Mouse (Mus musculus) MEL (cell line): ENCODE data around the gene Aarsd1. TPM values are rescaled to one million over a fixed set of nuclear protein-coding genes. Genes with fewer than 3 reads are reported as not detected.

Experiments
- DNase-seq: peaks from one replicate; pipeline ENCODE4 v3.0.0; 2011; ENCODE audit warnings: low read depth, low spot score
- H3K27ac ChIP-seq: 2 replicates; pipeline ENCODE4 v1.5.1; 2012; ENCODE audit warnings: low read depth, mild to moderate bottlenecking, control low read depth, low read length, moderate library complexity; ENCODE audit not compliant: control insufficient read depth
- H3K27me3 ChIP-seq, 2 experiments: fragments of 150-350 bp in 1 of 2; sonication (generic) in 1 of 2; 2 replicates each; pipeline ENCODE4 v1.6.1; 2012; ENCODE audit warnings: low read length in 2 of 2, mild to moderate bottlenecking in 2 of 2, improper control_type of control experiment in 1 of 2, moderate library complexity in 1 of 2; ENCODE audit not compliant: insufficient read depth in 2 of 2, control insufficient read depth in 1 of 2
- H3K36me3 ChIP-seq, 2 experiments: 2 replicates each; pipeline ENCODE4 v1.6.1; 2012 to 2014; ENCODE audit warnings: low read length in 2 of 2, improper control_type of control experiment in 1 of 2, inconsistent platforms in 1 of 2, mild to moderate bottlenecking in 1 of 2; ENCODE audit not compliant: insufficient read depth in 2 of 2, control insufficient read depth in 1 of 2
- H3K4me1 ChIP-seq, 2 experiments: fragments of 150-350 bp in 1 of 2; sonication (generic) in 1 of 2; 2 replicates each; pipeline ENCODE4 v1.6.1; 2012; ENCODE audit warnings: low read length in 2 of 2, improper control_type of control experiment in 1 of 2, mild to moderate bottlenecking in 1 of 2; ENCODE audit not compliant: insufficient read depth in 2 of 2, control insufficient read depth in 1 of 2
- H3K4me3 ChIP-seq, 2 experiments: fragments of 150-350 bp in 1 of 2; sonication (generic) in 1 of 2; 2 replicates each; pipeline ENCODE4 v1.5.1; 2012; ENCODE audit warnings: low read depth in 2 of 2, low read length in 2 of 2, mild to moderate bottlenecking in 2 of 2, moderate library complexity in 2 of 2, control low read depth in 1 of 2, improper control_type of control experiment in 1 of 2; ENCODE audit not compliant: control insufficient read depth in 1 of 2, insufficient read depth in 1 of 2
- H3K79me2 ChIP-seq: 2 replicates; pipeline ENCODE4 v1.6.1; 2012; ENCODE audit warnings: mild to moderate bottlenecking, low read length, moderate library complexity; ENCODE audit not compliant: control insufficient read depth, poor library complexity, insufficient read depth
- H3K9ac ChIP-seq: 2 replicates; pipeline ENCODE4 v1.6.1; 2012; ENCODE audit warnings: low read depth, mild to moderate bottlenecking, control low read depth, low read length, moderate library complexity; ENCODE audit not compliant: control insufficient read depth, poor library complexity, severe bottlenecking
- H3K9me3 ChIP-seq: fragments of 150-350 bp; sonication (generic); replicated peaks from 2 replicates; pipeline ENCODE4 v1.6.1; 2012; ENCODE audit warnings: mild to moderate bottlenecking, low read length, improper control_type of control experiment, moderate library complexity; ENCODE audit not compliant: insufficient read depth
- BHLHE40 ChIP-seq: IDR thresholded peaks from 2 replicates; pipeline ENCODE4 v1.6.1; 2012; ENCODE audit warnings: low read depth, mild to moderate bottlenecking, inconsistent platforms, low read length, improper control_type of control experiment, borderline replicate concordance
- CHD1 ChIP-seq: IDR thresholded peaks from 2 replicates; pipeline ENCODE4 v1.6.1; 2012; ENCODE audit warnings: low read depth, mild to moderate bottlenecking, inconsistent platforms, low read length, improper control_type of control experiment
- CHD2 ChIP-seq: IDR thresholded peaks from 2 replicates; pipeline ENCODE4 v1.6.1; 2011; ENCODE audit warnings: low read length, improper control_type of control experiment
- CTCF ChIP-seq, 3 experiments: IDR thresholded peaks in 2 of 3; conservative IDR thresholded peaks in 1 of 3; 2 replicates each; pipeline ENCODE4 v1.5.1; 2011 to 2012; ENCODE audit warnings: low read length in 3 of 3, low read depth in 2 of 3, mild to moderate bottlenecking in 2 of 3, improper control_type of control experiment in 1 of 3, inconsistent platforms in 1 of 3, mixed read lengths in 1 of 3, moderate library complexity in 1 of 3; ENCODE audit not compliant: control insufficient read depth in 1 of 3, insufficient read depth in 1 of 3, poor library complexity in 1 of 3, severe bottlenecking in 1 of 3
- EP300 ChIP-seq, 2 experiments: IDR thresholded peaks; 2 replicates each; pipeline ENCODE4 v1.6.1; 2011; ENCODE audit warnings: improper control_type of control experiment in 2 of 2, low read length in 2 of 2, low read depth in 1 of 2, mild to moderate bottlenecking in 1 of 2
- ETS1 ChIP-seq: IDR thresholded peaks from 2 replicates; pipeline ENCODE4 v1.6.1; 2012; ENCODE audit warnings: low read depth, mild to moderate bottlenecking, inconsistent platforms, low read length, improper control_type of control experiment, moderate library complexity
- GABPA ChIP-seq: IDR thresholded peaks from 2 replicates; pipeline ENCODE4 v1.6.1; 2012; ENCODE audit warnings: low read depth, mild to moderate bottlenecking, inconsistent platforms, low read length, improper control_type of control experiment, moderate library complexity
- HCFC1 ChIP-seq: IDR thresholded peaks from 2 replicates; pipeline ENCODE4 v1.6.1; 2012; ENCODE audit warnings: low read depth, mild to moderate bottlenecking, inconsistent platforms, low read length, improper control_type of control experiment, moderate library complexity
- MAZ ChIP-seq: IDR thresholded peaks from 2 replicates; pipeline ENCODE4 v1.6.1; 2012; ENCODE audit warnings: low read depth, mild to moderate bottlenecking, inconsistent platforms, low read length, improper control_type of control experiment
- MEF2A ChIP-seq: IDR thresholded peaks from 2 replicates; pipeline ENCODE4 v1.6.1; 2014; ENCODE audit warnings: low read depth, mild to moderate bottlenecking, inconsistent platforms, low read length, improper control_type of control experiment; ENCODE audit not compliant: poor library complexity, insufficient replicate concordance, severe bottlenecking; ENCODE audit errors: extremely low read depth
- MXI1 ChIP-seq: IDR thresholded peaks from 2 replicates; pipeline ENCODE4 v1.6.1; 2011; ENCODE audit warnings: mild to moderate bottlenecking, low read depth, low read length, improper control_type of control experiment
- MYB ChIP-seq: IDR thresholded peaks from 2 replicates; pipeline ENCODE4 v1.6.1; 2011; ENCODE audit warnings: mild to moderate bottlenecking, low read depth, low read length, improper control_type of control experiment
- MYC ChIP-seq: IDR thresholded peaks from 2 replicates; pipeline ENCODE4 v1.6.1; 2011; ENCODE audit warnings: low read depth, mild to moderate bottlenecking, low read length, improper control_type of control experiment, moderate library complexity
- NELFE ChIP-seq: IDR thresholded peaks from 2 replicates; pipeline ENCODE4 v1.6.1; 2011; ENCODE audit warnings: low read depth, low read length, improper control_type of control experiment
- NRF1 ChIP-seq: IDR thresholded peaks from 2 replicates; pipeline ENCODE4 v1.6.1; 2014; ENCODE audit warnings: low read depth, mild to moderate bottlenecking, inconsistent platforms, low read length, improper control_type of control experiment, moderate library complexity; ENCODE audit not compliant: poor library complexity, insufficient read depth, severe bottlenecking
- POLR2A ChIP-seq, 2 experiments: IDR thresholded peaks; 2 replicates each; pipeline ENCODE4 v1.6.1; 2011 to 2012; ENCODE audit warnings: low read length in 2 of 2, mild to moderate bottlenecking in 2 of 2, control low read depth in 1 of 2, improper control_type of control experiment in 1 of 2, low read depth in 1 of 2, moderate library complexity in 1 of 2; ENCODE audit not compliant: control insufficient read depth in 1 of 2, insufficient read depth in 1 of 2, poor library complexity in 1 of 2
- POLR2AphosphoS2 ChIP-seq: IDR thresholded peaks from 2 replicates; pipeline ENCODE4 v1.6.1; 2011; ENCODE audit warnings: low read length, improper control_type of control experiment
- POLR2AphosphoS5 ChIP-seq: IDR thresholded peaks from 2 replicates; pipeline ENCODE4 v1.6.1; 2012; ENCODE audit warnings: low read depth, borderline replicate concordance, mild to moderate bottlenecking, inconsistent platforms, low read length, moderate library complexity, mixed read lengths
- RAD21 ChIP-seq: IDR thresholded peaks from 2 replicates; pipeline ENCODE4 v1.6.1; 2011; ENCODE audit warnings: mild to moderate bottlenecking, low read depth, low read length, improper control_type of control experiment
- SMC3 ChIP-seq: IDR thresholded peaks from 2 replicates; pipeline ENCODE4 v1.6.1; 2011; ENCODE audit warnings: low read depth, low read length, improper control_type of control experiment
- TAL1 ChIP-seq: IDR thresholded peaks from 2 replicates; pipeline ENCODE4 v1.6.1; 2012; ENCODE audit warnings: mild to moderate bottlenecking, inconsistent platforms, low read length, moderate library complexity, mixed read lengths
- TCF12 ChIP-seq: IDR thresholded peaks from 2 replicates; pipeline ENCODE4 v1.6.1; 2014; ENCODE audit warnings: low read depth, mild to moderate bottlenecking, inconsistent platforms, low read length, improper control_type of control experiment, moderate library complexity
- UBTF ChIP-seq: IDR thresholded peaks from 2 replicates; pipeline ENCODE4 v1.6.1; 2012; ENCODE audit warnings: low read depth, mild to moderate bottlenecking, inconsistent platforms, low read length, improper control_type of control experiment, moderate library complexity, borderline replicate concordance; ENCODE audit not compliant: insufficient read depth
- USF1 ChIP-seq: IDR thresholded peaks from 2 replicates; pipeline ENCODE4 v1.6.1; 2014; ENCODE audit warnings: low read depth, mild to moderate bottlenecking, inconsistent platforms, low read length, improper control_type of control experiment, moderate library complexity
- USF2 ChIP-seq, 2 experiments: IDR thresholded peaks; 2 replicates each; pipeline ENCODE4 v1.6.1; 2011 to 2012; ENCODE audit warnings: improper control_type of control experiment in 2 of 2, low read length in 2 of 2, borderline replicate concordance in 1 of 2, inconsistent platforms in 1 of 2, low read depth in 1 of 2, mild to moderate bottlenecking in 1 of 2; ENCODE audit not compliant: insufficient read depth in 1 of 2
- ZKSCAN1 ChIP-seq: IDR thresholded peaks from 2 replicates; pipeline ENCODE4 v1.6.1; 2012; ENCODE audit warnings: low read depth, mild to moderate bottlenecking, inconsistent platforms, low read length, improper control_type of control experiment, moderate library complexity
- ZMIZ1 ChIP-seq: IDR thresholded peaks from 2 replicates; pipeline ENCODE4 v1.6.1; 2012; ENCODE audit warnings: low read depth, mild to moderate bottlenecking, inconsistent platforms, low read length, improper control_type of control experiment, moderate library complexity
- ZNF384 ChIP-seq: IDR thresholded peaks from 2 replicates; pipeline ENCODE4 v1.6.1; 2012; ENCODE audit warnings: low read depth, mild to moderate bottlenecking, inconsistent platforms, low read length, improper control_type of control experiment
- polyA plus RNA-seq, 2 experiments: library from polyadenylated mRNA; stranded (reverse) in 1 of 2; unstranded in 1 of 2; fragments of >175 nt in 1 of 2; fragments of >200 nt in 1 of 2; gene quantifications; 2 replicates each; pipeline versions ENCODE4 v1.2.1 to v1.2.4; 2012; ENCODE audit warnings: low replicate concordance in 2 of 2, low read depth in 1 of 2; ENCODE audit not compliant: insufficient read length in 2 of 2, insufficient read depth in 1 of 2, missing spikeins in 1 of 2
- total RNA-seq: library from RNA; depleted of rRNA; stranded (reverse); fragments of 300-350 nt; gene quantifications from 2 replicates; pipeline ENCODE4 v1.2.3, GENCODE M21; 2012

The Aarsd1 gene
- total and polyA plus RNA-seq, 3 experiments = 80.5 to 371 (median 133) TPM

DNA sequence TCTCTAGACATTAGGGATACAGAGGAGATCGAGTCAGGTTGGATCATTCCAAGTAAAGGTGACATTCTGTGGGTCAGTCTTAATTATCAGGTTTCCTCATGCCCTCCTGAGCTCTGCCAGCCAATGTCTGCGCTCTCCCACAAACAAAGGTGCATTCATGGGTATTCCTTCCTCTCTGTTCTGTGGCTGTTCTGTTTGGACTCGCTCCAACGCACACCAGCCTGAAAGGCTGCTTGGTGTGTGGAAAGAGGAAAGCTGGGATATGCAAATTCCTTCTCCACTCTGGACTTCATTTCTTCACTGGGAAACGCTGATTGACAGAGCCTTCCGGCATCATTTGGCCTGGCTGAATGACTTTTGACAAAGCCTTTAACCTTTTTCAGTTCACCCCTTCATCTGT is 37.3 kb upstream of the Aarsd1 start:
- Histone ChIP-seq H3K9ac (no peak overlapping the region), H3K4me1 (peaks cover 15 to 25% of the 10 kb centered on the region in 2 experiments), H3K27ac (no peak overlapping the region), H3K4me3 (no peak overlapping the region), H3K27me3 (no peaks in the 10 kb centered on the region), H3K9me3 (no peaks in the 10 kb centered on the region), H3K36me3 (peaks cover 2 to 24% of the 10 kb centered on the region in 2 experiments; a peak in 3 of 4 replicates), H3K79me2 (no peaks in the 10 kb centered on the region; the same call in 1 of the 2 replicates)
- no peak for TF ChIP-seq NELFE
- TF ChIP-seq CHD2 = no peak
- no peak for TF ChIP-seq POLR2AphosphoS2
- no peak for TF ChIP-seq TAL1
- TF ChIP-seq MYC = no peak
- no peak for TF ChIP-seq CTCF (IDR thresholded peaks at IDR 0.05 in 2 of 3, conservative IDR thresholded peaks at IDR 0.05 in 1 of 3; ENCODE audit: control insufficient read depth in 1 of 3, insufficient read depth in 1 of 3, low read depth in 2 of 3, low read length in 3 of 3, poor library complexity in 1 of 3, severe bottlenecking in 1 of 3)
- no peak for TF ChIP-seq USF2 (IDR thresholded peaks at IDR 0.05; ENCODE audit: borderline replicate concordance in 1 of 2, insufficient read depth in 1 of 2, low read depth in 1 of 2, low read length in 2 of 2)
- TF ChIP-seq NRF1 = no peak
- no peak for TF ChIP-seq UBTF
- no peak for TF ChIP-seq ZKSCAN1
- TF ChIP-seq POLR2A (IDR thresholded peaks at IDR 0.05; ENCODE audit: control insufficient read depth in 1 of 2, insufficient read depth in 1 of 2, low read depth in 1 of 2, low read length in 2 of 2, poor library complexity in 1 of 2) = no peak
- no peak for DNase-seq

DNA sequence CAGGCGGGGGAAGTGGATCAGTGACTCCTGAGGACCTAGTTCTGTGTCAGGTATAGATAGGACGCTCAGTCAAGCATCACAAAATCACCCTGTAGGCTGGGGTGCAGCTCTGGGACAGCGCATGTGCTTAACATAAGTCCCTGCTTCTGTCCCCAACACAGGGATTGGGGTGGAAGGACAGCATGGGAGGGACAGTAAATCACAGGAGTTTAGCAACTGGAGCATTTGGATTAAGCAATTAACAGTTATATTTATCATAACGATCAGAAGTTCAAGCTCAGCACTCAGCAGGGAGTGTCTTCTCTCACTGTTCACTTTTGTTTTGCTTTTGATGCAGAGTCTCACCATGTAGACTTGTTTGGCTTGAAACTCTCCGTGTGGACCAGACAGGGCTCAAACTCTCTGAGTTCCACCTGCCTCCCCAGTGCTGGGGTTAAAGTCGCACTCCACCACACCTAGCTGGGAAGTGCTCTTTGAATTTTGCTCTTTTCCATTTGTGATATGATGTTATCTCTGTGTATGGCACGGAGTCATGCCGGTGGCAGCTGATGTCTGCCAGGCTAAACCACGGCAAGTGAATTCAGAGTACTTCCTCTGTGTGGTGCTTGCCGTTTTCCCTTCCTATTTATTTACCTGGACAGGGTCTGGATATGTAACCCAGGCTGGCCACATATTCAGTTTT is 34.8 kb upstream of the Aarsd1 start:
- Histone ChIP-seq H3K9ac (peak overlapping the region; percentile 0), H3K4me3 (peak overlapping the region; percentile 1 to 37), H3K4me1 (peaks cover 17 to 29% of the 10 kb centered on the region in 2 experiments), H3K9me3 (no peaks in the 10 kb centered on the region), H3K36me3 (peaks cover 2 to 24% of the 10 kb centered on the region in 2 experiments; a peak in 3 of 4 replicates), H3K79me2 (peaks cover 1% of the 10 kb centered on the region), H3K27me3 (no peaks in the 10 kb centered on the region), H3K27ac (peak overlapping the region; percentile 18)
- DNase-seq = peak; percentile 49
- TF ChIP-seq USF2 (IDR thresholded peaks at IDR 0.05; ENCODE audit: borderline replicate concordance in 1 of 2, insufficient read depth in 1 of 2, low read depth in 1 of 2, low read length in 2 of 2) (no peak), RAD21 (no peak), ETS1 (peak; percentile 61), GABPA (no peak), MEF2A (no peak), CHD1 (0 out of 2 replicates have a peak, but pooled peaks have one; percentile 56), POLR2AphosphoS5 (no peak), SMC3 (no peak), MAZ (no peak), HCFC1 (no peak), CHD2 (no peak), ZMIZ1 (no peak), MYB (no peak), EP300 (IDR thresholded peaks at IDR 0.05; ENCODE audit: low read depth in 1 of 2, low read length in 2 of 2) (peak; percentile 1 to 45; a peak in 2 of 4 replicates), USF1 (no peak), ZNF384 (no peak), NELFE (no peak), NRF1 (no peak; the same call in 1 of the 2 replicates), MXI1 (peak; percentile 26; the same call in 1 of the 2 replicates), UBTF (no peak), BHLHE40 (peak; percentile 41; the same call in 1 of the 2 replicates), TCF12 (0 out of 2 replicates have a peak, but pooled peaks have one; percentile 13)
